Mouse (Mus musculus) heart, postnatal 36 days (tissue): ENCODE data around the gene Rasip1. TPM values are rescaled to one million over a fixed set of nuclear protein-coding genes. Genes with fewer than 3 reads are reported as not detected.
A peak's percentile ranks its signal among the peaks of the same experiment; 100 is the strongest.

ENCODE experiments used
- DNase-seq, 2 experiments: peaks; one replicate each; pipeline ENCODE4 v3.0.0; 2021 to 2022
- intact Hi-C: fragments of 180-260 bp; cut with DNase I; formaldehyde crosslinking; loops from one replicate; pipeline ENCODE4 v1.15.1; 2025
- total RNA-seq, 2 experiments: library from RNA; stranded (reverse); gene quantifications; 2 replicates each; pipeline ENCODE4 v1.2.3; 2021

Gene Rasip1
- total RNA-seq, 2 experiments from 2014 or later: 30.0 to 31.8 TPM

- peak; percentile 34 to 53 for DNase-seq
Observed at GRCm38 (mm10) chr7:45681046-45681736, 53.9 kb downstream of the Rasip1 start.

GRCm38 (mm10) chr7:45682144-45683126, 55.1 kb downstream of the Rasip1 start:
- intact Hi-C loops: loop anchor here (1.0 to 5.0 kb wide), 4 partner anchors 40 to 125 kb away; no protein-coding TSS in a partner anchor
- DNase-seq: peak; percentile 85 to 89

More at GRCm38 (mm10) chr7:45681046-45681736, 53.9 kb downstream of the Rasip1 start:
- intact Hi-C loops: loop anchor here (5.0 kb wide), 1 partner anchor 124 kb away; no protein-coding TSS in a partner anchor

- no peak for DNase-seq
- intact Hi-C loops: loop anchor here (2.0 to 5.0 kb wide), 3 partner anchors 41 to 126 kb away; no protein-coding TSS in a partner anchor
Observed at GRCm38 (mm10) chr7:45683396-45684050, 56.2 kb downstream of the Rasip1 start, which contains the start of gene Ntn5. Gene Ntn5 (plus strand): TSS chr7:45684022.

GRCm38 (mm10) chr7:45685811-45686210, 58.5 kb downstream of the Rasip1 start:
- DNase-seq: no peak
- intact Hi-C loops: no loop called here

- no peak for DNase-seq
- intact Hi-C loops: no loop called here
Observed at GRCm38 (mm10) chr7:45686841-45687240, 59.6 kb downstream of the Rasip1 start.

Other genes with a start within 250 kb of the Rasip1 start
- 10 to 100 TPM; 92.8 to 95.9 TPM for gene Snrnp70, start 231.7 kb upstream of the Rasip1 start, total RNA-seq
- gene Kcna7, start 221.8 kb upstream of the Rasip1 start, total RNA-seq: 1 to 10 TPM; 4.5 to 5.8 TPM
- gene Ntf5, start 213.8 kb upstream of the Rasip1 start, total RNA-seq: under 1 TPM in 1 of 2 experiments, not detected in 1; 0.30 TPM
- not detected for gene Lhb, start 206.7 kb upstream of the Rasip1 start, total RNA-seq
- gene Gys1, start 192.6 kb upstream of the Rasip1 start, total RNA-seq: 100 to 1,000 TPM in 1 of 2 experiments, 10 to 100 TPM in 1; 96.0 to 102 TPM
- gene Ruvbl2, start 189.4 kb upstream of the Rasip1 start, total RNA-seq: 10 to 100 TPM; 22.5 to 23.7 TPM
- 100 to 1,000 TPM; 246 to 262 TPM for gene Ftl1, start 167.6 kb upstream of the Rasip1 start, total RNA-seq
- 10 to 100 TPM; 26.9 to 28.5 TPM for gene Bax, start 160.6 kb upstream of the Rasip1 start, total RNA-seq
- under 1 TPM in 1 of 2 experiments, not detected in 1; 0.16 TPM for gene Tulp2, start 145.6 kb upstream of the Rasip1 start, total RNA-seq
- gene Gm45808, start 140.7 kb upstream of the Rasip1 start, total RNA-seq: 1 to 10 TPM; 5.4 to 5.8 TPM
- gene Dhdh, start 138.7 kb upstream of the Rasip1 start, total RNA-seq: 1 to 10 TPM; 7.6 to 7.7 TPM
- gene Nucb1, start 117.1 kb upstream of the Rasip1 start, total RNA-seq: 100 to 1,000 TPM; 140 to 148 TPM
- gene Ppp1r15a, start 101.2 kb upstream of the Rasip1 start, total RNA-seq: 10 to 100 TPM; 32.0 to 32.9 TPM
- gene Plekha4, start 101.2 kb upstream of the Rasip1 start, total RNA-seq: 1 to 10 TPM; 2.7 to 3.2 TPM
- gene Hsd17b14, start 72.6 kb upstream of the Rasip1 start, total RNA-seq: under 1 TPM; 0.41 to 0.67 TPM
- gene Bcat2, start 57.3 kb upstream of the Rasip1 start, total RNA-seq: 100 to 1,000 TPM; 232 to 235 TPM
- not detected for gene Fgf21, start 12.0 kb upstream of the Rasip1 start, total RNA-seq
- not detected for gene Fut1, start 10.2 kb upstream of the Rasip1 start, total RNA-seq
- gene Izumo1, start 5.7 kb upstream of the Rasip1 start, total RNA-seq: under 1 TPM in 1 of 2 experiments, not detected in 1; 0.30 TPM
- 1 to 10 TPM; 4.3 to 7.5 TPM for gene Mamstr, start 12.5 kb downstream of the Rasip1 start, total RNA-seq
- gene Fut2, start 38.9 kb downstream of the Rasip1 start, total RNA-seq: 1 to 10 TPM in 1 of 2 experiments, under 1 TPM in 1; 0.28 to 2.0 TPM
- under 1 TPM in 1 of 2 experiments, not detected in 1; 0.22 TPM for gene Ntn5, start 56.5 kb downstream of the Rasip1 start, total RNA-seq
- under 1 TPM in 1 of 2 experiments, not detected in 1; 0.22 TPM for gene Sec1, start 66.9 kb downstream of the Rasip1 start, total RNA-seq
- 1 to 10 TPM; 6.2 to 6.7 TPM for gene Car11, start 72.4 kb downstream of the Rasip1 start, total RNA-seq
- 100 to 1,000 TPM in 1 of 2 experiments, 10 to 100 TPM in 1; 44.4 to 158 TPM for gene Dbp, start 77.6 kb downstream of the Rasip1 start, total RNA-seq
- gene Rpl18, start 88.0 kb downstream of the Rasip1 start, total RNA-seq: 100 to 1,000 TPM; 550 to 591 TPM
- 10 to 100 TPM; 16.2 to 18.7 TPM for gene Sphk2, start 90.5 kb downstream of the Rasip1 start, total RNA-seq
- gene Fam83e, start 93.7 kb downstream of the Rasip1 start, total RNA-seq: under 1 TPM; 0.17 to 0.30 TPM
- not detected for gene Spaca4, start 98.3 kb downstream of the Rasip1 start, total RNA-seq
- gene Lmtk3, start 156.2 kb downstream of the Rasip1 start, total RNA-seq: under 1 TPM; 0.14 TPM
- not detected for gene Sult2b1, start 157.2 kb downstream of the Rasip1 start, total RNA-seq
- gene Cyth2, start 187.1 kb downstream of the Rasip1 start, total RNA-seq: 10 to 100 TPM; 67.2 to 73.0 TPM
- gene Kcnj14, start 197.3 kb downstream of the Rasip1 start, total RNA-seq: under 1 TPM; 0.67 to 0.98 TPM
- gene Grwd1, start 203.5 kb downstream of the Rasip1 start, total RNA-seq: 10 to 100 TPM; 11.5 to 11.6 TPM
- 100 to 1,000 TPM; 118 TPM for gene Kdelr1, start 245.3 kb downstream of the Rasip1 start, total RNA-seq